Mouse (Mus musculus) myocyte (in vitro differentiated cells): Measurements from ENCODE around the gene Gm7030.
"Not testable (repeated sequence)": the region's sequence is repeated elsewhere in the genome, so short reads cannot be mapped to it uniquely, and the experiment has no call there.

Experiments used
- E2F4 ChIP-seq: IDR thresholded peaks from one replicate; pipeline ENCODE4 v1.6.1; 2011; ENCODE audit warnings: mild to moderate bottlenecking, control low read depth, moderate library complexity; ENCODE audit not compliant: insufficient read depth
- MAX ChIP-seq: IDR thresholded peaks from one replicate; pipeline ENCODE4 v1.6.1; 2011; ENCODE audit warnings: low read depth, mild to moderate bottlenecking, control low read depth
- MYOD1 ChIP-seq, 3 experiments: IDR thresholded peaks; one replicate each; pipeline ENCODE4 v1.6.1; 2011; ENCODE audit warnings: control low read depth in 2 of 3, low read depth in 2 of 3, mild to moderate bottlenecking in 2 of 3, moderate library complexity in 1 of 3; ENCODE audit not compliant: insufficient read length in 2 of 3, control insufficient read depth in 1 of 3
- USF1 ChIP-seq: IDR thresholded peaks from one replicate; pipeline ENCODE4 v1.6.1; 2011; ENCODE audit warnings: low read depth, mild to moderate bottlenecking, control low read depth, moderate library complexity

DNA sequence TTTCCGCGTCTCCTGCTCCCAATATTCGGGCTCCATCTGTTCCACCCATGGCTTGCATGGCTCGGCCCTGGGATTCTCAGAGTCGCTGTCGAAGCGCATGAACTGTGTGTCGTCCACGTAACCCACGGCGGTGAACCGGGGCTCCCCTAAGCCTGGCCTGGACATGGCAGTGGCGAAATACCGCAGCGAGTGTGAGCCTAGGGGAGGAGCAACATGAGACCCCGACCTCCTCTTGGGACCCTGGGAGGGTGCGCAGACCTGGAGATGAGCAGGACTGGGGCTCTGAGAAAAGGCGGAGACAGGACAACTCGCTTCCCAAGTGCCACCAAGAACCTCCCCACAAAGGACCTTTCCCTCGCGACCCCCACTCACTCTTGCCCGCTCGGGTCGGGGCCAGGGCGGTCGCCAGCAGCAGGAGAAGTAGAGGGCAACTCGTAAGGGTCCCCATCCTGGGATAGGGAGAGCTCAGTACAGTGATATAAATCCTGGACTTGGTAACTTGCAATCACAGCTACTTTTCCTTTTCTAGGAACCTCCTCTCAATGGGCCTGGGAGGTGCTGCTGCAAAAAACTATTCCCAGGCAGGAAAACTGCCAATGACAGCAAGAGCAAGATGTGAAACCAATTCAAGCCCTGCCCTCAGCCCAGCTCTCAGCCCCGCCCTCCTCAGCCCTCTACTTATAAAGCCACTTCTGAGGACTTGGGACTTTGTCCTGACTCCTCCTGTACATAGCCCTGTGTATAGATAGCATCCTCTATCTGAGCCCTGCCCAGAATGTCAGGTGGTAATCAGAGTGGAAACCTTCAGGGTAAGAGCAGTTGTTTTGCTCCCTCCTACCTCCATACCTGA, at the start of gene Gm7030:
- not testable (repeated sequence) for TF ChIP-seq MYOD1 (IDR thresholded peaks at IDR 0.05; ENCODE audit: control insufficient read depth in 1 of 3, insufficient read length in 2 of 3, low read depth in 2 of 3); USF1; MAX; E2F4
